Mouse (Mus musculus) neural tube, embryonic 15.5 days (tissue): ENCODE measurements around the gene Ctu2. TPM values are rescaled to one million over a fixed set of nuclear protein-coding genes. Genes with fewer than 3 reads are reported as not detected.

ENCODE experiments used
- ATAC-seq: fragments of 200-750 bp; cut with Nextera tagmentation; 2 replicates; pipeline ENCODE4 v1.8.0; 2017; ENCODE audit warnings: mild to moderate bottlenecking, moderate TSS enrichment, moderate library complexity; ENCODE audit not compliant: low FRiP score
- H3K27ac ChIP-seq: fragments of 300-500 bp; sonication (generic); replicated peaks from 2 replicates; pipeline ENCODE4 v1.5.1; 2015; ENCODE audit warnings: mild to moderate bottlenecking, inconsistent platforms
- H3K27me3 ChIP-seq: fragments of 300-500 bp; sonication (generic); replicated peaks from 2 replicates; pipeline ENCODE4 v1.6.1; 2015; ENCODE audit warnings: inconsistent platforms
- H3K36me3 ChIP-seq: fragments of 300-500 bp; sonication (generic); 2 replicates; pipeline ENCODE4 v1.6.1; 2015; ENCODE audit warnings: inconsistent platforms
- H3K4me1 ChIP-seq: fragments of 300-500 bp; sonication (generic); 2 replicates; pipeline ENCODE4 v1.6.1; 2015; ENCODE audit warnings: inconsistent platforms
- H3K4me2 ChIP-seq: fragments of 300-500 bp; sonication (generic); 2 replicates; pipeline ENCODE4 v1.6.1; 2015; ENCODE audit warnings: inconsistent platforms, mild to moderate bottlenecking, moderate library complexity
- H3K4me3 ChIP-seq: fragments of 300-500 bp; sonication (generic); replicated peaks from 2 replicates; pipeline ENCODE4 v1.5.1; 2015; ENCODE audit warnings: mild to moderate bottlenecking, inconsistent platforms
- H3K9ac ChIP-seq: fragments of 300-500 bp; sonication (generic); replicated peaks from 2 replicates; pipeline ENCODE4 v1.6.1; 2015; ENCODE audit warnings: mild to moderate bottlenecking, inconsistent platforms
- H3K9me3 ChIP-seq: fragments of 300-500 bp; sonication (generic); replicated peaks from 2 replicates; pipeline ENCODE4 v1.6.1; 2016; ENCODE audit warnings: inconsistent platforms
- WGBS: fragments of 180-500 bp; shearing (Covaris S2); methylation state at CpG from one replicate; pipeline ENCODE4 v1.1.7; 2015; ENCODE audit warnings: mixed read lengths; 5-methylcytosine and 5-hydroxymethylcytosine counted together
- polyA plus RNA-seq: library from polyadenylated mRNA; unstranded; fragments of >200 nt; fragmentation: Nextera tagmentation; extraction: Ambion mirVana; gene quantifications from 2 replicates; pipeline ENCODE4 v1.2.1, GENCODE M21; 2015

Gene Ctu2
- polyA plus RNA-seq, 1 experiment from 2014 or later, result 80.2 TPM

- H3K27ac ChIP-seq, result no peak overlapping the region
- no peaks in the 10 kb centered on the region for H3K4me1 ChIP-seq
- no peak overlapping the region for H3K4me3 ChIP-seq
- 87% methylated on average over 10 of the region's 10 CpGs for WGBS
- no peak overlapping the region for H3K9ac ChIP-seq
- ATAC-seq, result no peak
- no peak overlapping the region for H3K4me2 ChIP-seq
- H3K9me3 ChIP-seq, result no peaks in the 10 kb centered on the region
- peaks cover 7% of the 10 kb centered on the region; the same call in 1 of the 2 replicates for H3K27me3 ChIP-seq
- H3K36me3 ChIP-seq, result no peaks in the 10 kb centered on the region
Observed at GRCm38 (mm10) chr8:122452154-122452553, 23.8 kb upstream of the Ctu2 start.

DNA sequence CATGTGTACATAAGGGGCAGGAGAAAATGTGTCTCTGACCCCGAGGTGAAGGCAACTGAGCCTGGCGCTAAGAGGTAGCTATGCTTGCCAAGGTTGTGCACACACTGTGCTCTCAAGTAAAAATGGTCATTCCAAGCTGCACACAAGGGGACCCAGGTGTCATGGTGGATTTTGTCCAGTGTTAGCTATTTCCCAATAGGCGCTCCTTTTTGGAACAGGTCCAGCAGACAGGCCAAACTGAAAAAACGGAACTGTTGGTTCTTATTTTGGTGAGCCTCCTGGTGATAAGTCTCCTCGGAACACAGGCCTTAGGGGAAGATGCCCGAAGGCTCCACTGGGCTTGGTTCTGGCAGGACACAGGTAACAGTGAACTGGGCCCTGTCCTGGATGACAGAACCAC lies 21.5 kb upstream of the Ctu2 start:
- no peaks in the 10 kb centered on the region for H3K36me3 ChIP-seq
- no peak overlapping the region for H3K9ac ChIP-seq
- peaks cover 21% of the 10 kb centered on the region for H3K27me3 ChIP-seq
- 85% methylated on average over 6 of the region's 6 CpGs for WGBS
- no peaks in the 10 kb centered on the region for H3K4me1 ChIP-seq
- H3K27ac ChIP-seq, result no peak overlapping the region
- no peak overlapping the region for H3K4me2 ChIP-seq
- H3K9me3 ChIP-seq, result no peaks in the 10 kb centered on the region
- no peak overlapping the region for H3K4me3 ChIP-seq
- ATAC-seq, result no peak

DNA sequence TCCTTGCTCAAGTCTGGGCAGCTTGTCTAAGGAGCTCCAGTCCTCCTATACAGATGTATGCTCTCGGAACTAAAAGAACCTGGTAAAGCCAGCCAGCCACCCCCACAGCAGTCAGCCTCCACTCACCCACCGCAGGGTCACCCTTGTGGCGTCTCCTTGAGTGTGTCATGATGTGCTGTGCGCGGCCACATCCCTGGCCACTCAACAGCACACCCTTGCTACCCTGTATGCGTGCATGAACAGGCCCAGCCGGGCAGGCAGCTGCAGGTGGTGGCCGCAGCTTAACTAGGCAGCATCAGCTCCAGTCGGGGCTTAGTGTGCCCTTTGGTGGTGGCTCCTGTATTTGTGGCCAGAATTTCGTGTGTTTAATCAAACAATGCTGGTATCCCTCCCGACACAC lies 18.8 kb upstream of the Ctu2 start:
- Histone ChIP-seq H3K4me2 (no peak overlapping the region), H3K4me3 (no peak overlapping the region), H3K36me3 (no peaks in the 10 kb centered on the region), H3K27me3 (peaks cover 49% of the 10 kb centered on the region), H3K27ac (no peak overlapping the region), H3K9me3 (no peaks in the 10 kb centered on the region), H3K4me1 (peaks cover 17% of the 10 kb centered on the region), H3K9ac (no peak overlapping the region)
- no peak for ATAC-seq
- WGBS, result 82% methylated on average over 11 of the region's 11 CpGs

DNA sequence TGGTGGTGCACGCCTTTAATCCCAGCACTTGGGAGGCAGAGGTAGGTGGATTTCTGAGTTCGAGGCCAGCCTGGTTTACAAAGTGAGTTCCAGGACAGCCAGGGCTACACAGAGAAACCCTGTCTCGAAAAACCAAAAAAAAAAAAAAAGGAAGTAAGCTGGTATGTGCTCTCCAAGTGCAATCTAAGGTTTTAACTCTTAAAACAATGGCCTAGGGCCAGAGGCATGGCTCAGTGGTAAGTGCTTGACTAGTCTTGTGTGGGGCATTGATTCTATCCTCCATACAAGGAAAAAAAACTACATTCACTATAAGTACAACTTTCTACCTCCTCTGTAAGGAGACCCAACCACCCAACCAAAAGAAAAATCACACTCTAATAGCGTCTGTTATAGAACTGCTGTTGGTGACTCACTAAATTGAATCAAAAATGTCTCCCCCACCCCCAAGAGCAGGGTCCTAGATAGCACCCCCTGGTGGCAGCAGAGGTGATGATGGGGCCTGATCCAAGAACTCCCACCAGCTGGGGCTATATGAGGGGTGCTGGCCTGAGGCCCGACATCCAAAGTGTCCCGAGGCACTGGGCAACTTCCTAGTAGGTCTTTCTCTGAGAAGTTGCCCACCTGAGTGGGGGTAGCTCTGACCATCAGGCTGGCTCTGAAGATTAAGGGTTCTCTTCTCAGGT lies 16.6 kb upstream of the Ctu2 start:
- 66% methylated on average over 6 of the region's 6 CpGs for WGBS

DNA sequence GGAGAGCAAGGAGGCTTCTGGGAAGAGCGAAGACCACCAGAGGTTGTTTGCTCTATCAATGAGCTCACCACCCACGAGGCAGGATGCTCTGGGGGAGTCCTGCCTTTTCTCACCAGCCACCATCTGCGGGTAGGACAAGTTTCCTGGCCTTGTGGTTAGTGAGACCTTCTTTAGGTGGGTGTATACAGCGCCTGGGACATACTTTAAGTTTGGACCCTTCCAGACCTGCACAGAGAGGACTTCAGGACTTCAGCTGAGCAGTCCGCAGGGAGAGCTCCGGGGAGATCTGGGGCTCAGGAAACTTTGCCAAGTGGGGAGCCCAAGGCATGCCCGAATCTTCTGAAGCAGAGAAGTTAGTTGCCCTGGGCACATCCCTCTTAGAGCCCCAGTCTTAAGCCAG lies 16.0 kb upstream of the Ctu2 start:
- H3K36me3 ChIP-seq, result no peaks in the 10 kb centered on the region
- no peak overlapping the region for H3K27ac ChIP-seq
- peaks cover 17% of the 10 kb centered on the region for H3K4me1 ChIP-seq
- peak overlapping the region; percentile 86 for H3K4me2 ChIP-seq
- H3K9me3 ChIP-seq, result no peaks in the 10 kb centered on the region
- H3K27me3 ChIP-seq, result peaks cover 67% of the 10 kb centered on the region
- no peak overlapping the region for H3K9ac ChIP-seq
- WGBS, result 29% methylated on average over 7 of the region's 7 CpGs
- H3K4me3 ChIP-seq, result peak overlapping the region; percentile 35
- ATAC-seq, result no peak

More for the DNA sequence above, 16.6 kb upstream of the Ctu2 start:
- H3K36me3 ChIP-seq, result no peaks in the 10 kb centered on the region
- H3K9me3 ChIP-seq, result no peaks in the 10 kb centered on the region
- H3K4me2 ChIP-seq, result no peak overlapping the region
- no peak overlapping the region for H3K27ac ChIP-seq
- H3K4me1 ChIP-seq, result peaks cover 17% of the 10 kb centered on the region
- no peak for ATAC-seq
- H3K27me3 ChIP-seq, result peaks cover 67% of the 10 kb centered on the region
- H3K9ac ChIP-seq, result no peak overlapping the region
- H3K4me3 ChIP-seq, result no peak overlapping the region

DNA sequence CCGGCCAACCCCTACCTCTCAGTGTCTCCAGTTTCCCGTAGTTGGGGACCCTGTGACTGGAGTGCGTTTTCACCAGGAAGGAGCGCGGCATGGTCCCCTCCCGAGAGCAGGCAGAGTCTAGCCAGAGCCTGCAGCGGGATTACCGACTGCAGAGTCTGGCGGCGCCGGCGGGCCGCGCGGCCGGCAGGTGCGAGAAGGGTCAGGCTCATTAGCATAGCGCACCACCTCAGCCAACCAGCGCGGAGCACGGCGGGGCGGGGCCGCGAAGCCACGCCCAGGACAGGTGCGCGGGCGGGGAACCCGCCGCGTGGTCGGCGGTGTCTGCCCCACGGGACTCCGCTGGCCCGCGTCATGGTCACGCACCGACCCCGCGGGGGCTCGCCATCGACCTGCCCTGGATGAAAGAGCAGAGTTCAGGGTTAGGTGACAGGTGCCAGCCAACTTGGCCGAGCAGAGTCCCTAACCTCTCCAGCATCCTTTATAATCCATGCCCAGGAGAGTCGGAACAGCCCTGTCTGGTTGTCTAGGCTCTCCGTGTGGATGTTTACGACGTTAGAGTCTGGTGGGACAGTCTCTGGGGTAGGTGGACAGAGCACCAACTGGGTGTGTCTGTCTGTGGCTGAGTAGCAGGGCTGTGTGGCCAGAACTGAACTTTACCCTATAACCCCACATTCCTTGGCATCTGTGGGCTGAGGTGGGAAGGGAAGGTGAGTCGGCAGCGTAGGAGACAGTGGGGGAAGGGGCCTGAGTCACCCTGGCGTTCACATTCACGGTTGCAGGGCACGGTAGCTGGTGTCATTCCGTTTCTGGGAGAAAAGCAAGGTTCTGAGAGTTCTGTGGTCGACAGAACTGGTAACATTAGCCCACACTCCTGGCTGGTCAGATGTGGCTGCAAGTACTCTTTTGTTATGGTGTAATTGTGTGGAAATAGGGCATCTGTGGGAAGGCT lies 15.1 kb upstream of the Ctu2 start, which contains the start of gene Snai3:
Gene Snai3, minus strand, starts transcription at position 210 of the 949 bp plus-strand sequence.
- ATAC-seq, result peak; percentile 53

DNA sequence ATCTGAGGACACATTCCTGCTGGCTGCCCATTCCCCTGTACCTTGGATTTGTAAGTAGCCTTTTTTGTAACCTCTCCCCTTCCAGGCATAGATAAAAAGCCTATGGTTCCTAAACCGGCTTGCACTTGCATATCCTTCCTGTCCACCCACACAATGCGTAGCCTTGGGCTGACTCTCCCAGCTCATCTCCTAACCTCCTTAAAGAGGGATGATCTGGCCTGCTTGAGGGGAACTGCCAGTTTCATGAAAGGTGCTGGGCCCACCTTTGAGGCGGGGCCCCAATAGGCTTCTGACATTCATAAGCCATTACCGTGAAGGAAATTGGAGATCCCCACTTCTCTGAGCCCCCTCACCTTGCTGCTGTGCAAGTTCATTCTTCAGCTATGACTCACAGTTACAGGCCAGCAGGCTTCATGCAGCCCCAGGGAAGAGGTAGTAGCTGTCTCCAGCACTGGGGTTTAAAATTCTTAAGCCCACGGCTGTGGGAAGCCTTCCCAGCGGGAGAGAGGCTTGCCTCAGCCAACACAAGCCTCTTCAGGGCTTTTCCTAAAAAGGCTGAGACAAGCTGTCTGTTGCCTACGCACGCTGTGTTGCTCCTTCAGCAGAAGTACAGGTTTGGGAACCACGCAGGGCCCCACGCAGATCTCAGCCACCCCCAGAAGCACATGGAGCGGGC lies 14.3 kb upstream of the Ctu2 start:
- Histone ChIP-seq H3K27ac (no peak overlapping the region), H3K27me3 (peaks cover 60% of the 10 kb centered on the region), H3K4me1 (peaks cover 17% of the 10 kb centered on the region), H3K4me3 (no peak overlapping the region), H3K36me3 (peaks cover 14% of the 10 kb centered on the region), H3K9ac (no peak overlapping the region), H3K4me2 (no peak overlapping the region), H3K9me3 (no peaks in the 10 kb centered on the region)
- 60% methylated on average over 11 of the region's 11 CpGs for WGBS
- ATAC-seq, result no peak

More for the DNA sequence above, 15.1 kb upstream of the Ctu2 start, which contains the start of gene Snai3:
- Histone ChIP-seq H3K4me2 (peak within 1 kb of the TSS; percentile 86), H3K4me1 (peaks cover 17% of the 10 kb centered on the region), H3K27me3 (peaks cover 63% of the 10 kb centered on the region), H3K27ac (no peak within 1 kb of the TSS), H3K36me3 (0 out of 2 replicates have a peak, but pooled peaks cover 6% of the 10 kb centered on the region), H3K9me3 (no peaks in the 10 kb centered on the region), H3K4me3 (peak within 1 kb of the TSS; percentile 35), H3K9ac (peak within 1 kb of the TSS; percentile 5; the same call in 1 of the 2 replicates)
- WGBS, result 2% methylated on average over 56 of the region's 56 CpGs

DNA sequence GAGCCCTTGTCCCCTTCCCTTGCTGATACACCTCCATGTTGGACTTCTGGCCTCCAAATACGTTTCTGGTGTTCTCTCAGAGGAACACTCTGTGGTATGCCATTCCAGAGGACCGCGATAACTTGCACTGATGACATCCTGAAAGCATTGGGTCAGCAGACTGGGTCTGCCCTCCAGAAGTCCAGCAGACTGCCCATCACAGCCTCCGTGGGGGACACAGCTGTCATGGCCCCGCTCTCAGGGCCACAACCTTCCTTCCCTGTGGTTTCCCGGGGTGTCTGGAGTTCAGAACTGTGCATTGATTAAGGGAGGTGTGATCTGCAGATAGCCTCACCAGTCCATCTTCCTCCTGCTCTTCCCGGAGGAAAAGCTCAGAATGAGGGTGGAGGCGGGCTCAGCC lies 13.4 kb upstream of the Ctu2 start:
- H3K4me2 ChIP-seq, result no peak overlapping the region
- H3K9ac ChIP-seq, result no peak overlapping the region
- H3K36me3 ChIP-seq, result peaks cover 19% of the 10 kb centered on the region
- peaks cover 17% of the 10 kb centered on the region for H3K4me1 ChIP-seq
- no peaks in the 10 kb centered on the region for H3K9me3 ChIP-seq
- H3K4me3 ChIP-seq, result no peak overlapping the region
- 75% methylated on average over 8 of the region's 8 CpGs for WGBS
- no peak for ATAC-seq
- H3K27me3 ChIP-seq, result peaks cover 60% of the 10 kb centered on the region
- no peak overlapping the region for H3K27ac ChIP-seq

GRCm38 (mm10) chr8:122463651-122464640 lies 12.0 kb upstream of the Ctu2 start:
- Histone ChIP-seq H3K4me1 (peaks cover 17% of the 10 kb centered on the region), H3K9ac (no peak overlapping the region), H3K4me3 (no peak overlapping the region), H3K36me3 (peaks cover 26% of the 10 kb centered on the region), H3K9me3 (no peaks in the 10 kb centered on the region), H3K27ac (no peak overlapping the region), H3K27me3 (peaks cover 50% of the 10 kb centered on the region), H3K4me2 (no peak overlapping the region)
- 68% methylated on average over 12 of the region's 12 CpGs for WGBS
- no peak for ATAC-seq

DNA sequence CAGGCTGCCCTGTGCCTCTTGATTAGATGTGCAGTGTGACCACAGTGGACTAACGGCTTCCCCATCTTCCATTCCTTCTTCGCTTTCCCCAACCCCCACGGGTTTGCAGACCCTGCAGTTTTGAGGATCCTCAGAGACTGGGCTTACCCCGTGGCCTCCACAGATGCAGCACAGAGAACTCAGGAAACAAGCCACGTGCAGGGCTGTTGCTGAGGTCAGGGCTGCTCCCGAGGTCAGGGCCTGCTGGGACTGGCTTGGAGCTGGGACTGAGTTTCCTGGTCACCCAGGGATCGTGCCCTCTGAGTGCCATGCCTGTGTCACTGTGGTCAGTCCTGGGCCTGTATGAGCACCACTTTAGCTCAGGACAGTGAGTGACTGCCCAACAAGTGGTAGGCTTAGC lies 11.0 kb upstream of the Ctu2 start:
- no peak overlapping the region for H3K4me3 ChIP-seq
- H3K27ac ChIP-seq, result no peak overlapping the region
- peaks cover 33% of the 10 kb centered on the region for H3K36me3 ChIP-seq
- no peaks in the 10 kb centered on the region for H3K9me3 ChIP-seq
- 72% methylated on average over 7 of the region's 7 CpGs for WGBS
- H3K4me1 ChIP-seq, result peaks cover 15% of the 10 kb centered on the region
- no peak for ATAC-seq
- H3K27me3 ChIP-seq, result peaks cover 40% of the 10 kb centered on the region
- H3K9ac ChIP-seq, result no peak overlapping the region
- no peak overlapping the region for H3K4me2 ChIP-seq
